Mouse (Mus musculus) ES-Bruce4 (cell line): ENCODE measurements around the gene Wdr35. TPM values are rescaled to one million over a fixed set of nuclear protein-coding genes. Genes with fewer than 3 reads are reported as not detected.

Source experiments
- H3K27ac ChIP-seq: 2 replicates; pipeline ENCODE4 v1.5.1; 2012; ENCODE audit warnings: low read length, inconsistent platforms; ENCODE audit not compliant: insufficient read depth
- H3K27me3 ChIP-seq: 2 replicates; pipeline ENCODE4 v1.6.1; 2012; ENCODE audit warnings: mild to moderate bottlenecking, low read length, inconsistent platforms; ENCODE audit not compliant: control insufficient read depth, poor library complexity, insufficient read depth, severe bottlenecking
- H3K36me3 ChIP-seq: 2 replicates; pipeline ENCODE4 v1.6.1; 2012; ENCODE audit warnings: inconsistent platforms, mild to moderate bottlenecking, low read length, moderate library complexity; ENCODE audit not compliant: control insufficient read depth, poor library complexity, insufficient read depth, severe bottlenecking
- H3K4me1 ChIP-seq: one replicate; pipeline ENCODE4 v1.8.1; 2011; ENCODE audit warnings: low read length; ENCODE audit not compliant: control insufficient read depth, insufficient read depth
- H3K4me3 ChIP-seq: 2 replicates; pipeline ENCODE4 v1.5.1; 2011; ENCODE audit warnings: low read depth, mild to moderate bottlenecking, low read length
- H3K9ac ChIP-seq: 2 replicates; pipeline ENCODE4 v1.6.1; 2012; ENCODE audit warnings: low read depth, mild to moderate bottlenecking, inconsistent platforms; ENCODE audit not compliant: poor library complexity, severe bottlenecking
- H3K9me3 ChIP-seq: replicated peaks from 2 replicates; pipeline ENCODE4 v1.6.1; 2012; ENCODE audit warnings: mild to moderate bottlenecking, low read length, inconsistent platforms; ENCODE audit not compliant: control insufficient read depth, poor library complexity, insufficient read depth, severe bottlenecking
- CTCF ChIP-seq: IDR thresholded peaks from one replicate; pipeline ENCODE4 v1.8.1; 2011; ENCODE audit warnings: low read depth, low read length
- EP300 ChIP-seq: IDR thresholded peaks from 2 replicates; pipeline ENCODE4 v1.6.1; 2011; ENCODE audit warnings: low read depth, low read length; ENCODE audit not compliant: insufficient read depth
- POLR2A ChIP-seq: IDR thresholded peaks from one replicate; pipeline ENCODE4 v1.8.1; 2011; ENCODE audit warnings: low read length; ENCODE audit not compliant: insufficient read depth
- polyA plus RNA-seq: library from polyadenylated mRNA; stranded (reverse); fragments of >200 nt; gene quantifications from 2 replicates; pipeline ENCODE4 v1.2.4, GENCODE M21; 2011; ENCODE audit warnings: low read depth; ENCODE audit not compliant: missing spikeins, insufficient read depth, insufficient read length

Gene Wdr35
- polyA plus RNA-seq, 1 experiment: 72.4 TPM

DNA sequence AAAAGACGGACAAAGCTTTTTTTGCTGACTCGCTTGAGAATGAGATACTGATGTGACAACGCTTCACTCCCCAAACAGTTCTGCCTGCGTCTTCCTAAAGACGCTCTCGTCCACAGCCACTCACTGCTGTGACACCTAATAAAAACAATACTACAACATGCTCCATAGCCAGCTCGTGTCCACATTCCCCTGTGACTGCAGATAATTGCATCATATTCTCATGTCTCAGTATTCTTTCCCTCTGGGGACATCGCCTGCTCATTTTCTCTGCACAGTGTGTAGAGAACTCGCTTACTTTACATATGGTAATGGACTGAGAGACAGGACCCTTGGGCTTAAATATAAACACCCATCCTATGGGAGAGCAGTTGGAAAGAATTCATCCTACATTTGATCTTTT, 62.7 kb downstream of the Wdr35 start:
- no peak overlapping the region for H3K4me3 ChIP-seq
- TF ChIP-seq EP300 (no peak), POLR2A (no peak), CTCF (no peak)
- H3K9ac ChIP-seq: no peak overlapping the region
- H3K27me3 ChIP-seq: no peaks in the 10 kb centered on the region
- no peaks in the 10 kb centered on the region for H3K36me3 ChIP-seq
- peaks cover 5% of the 10 kb centered on the region for H3K4me1 ChIP-seq
- H3K27ac ChIP-seq: no peak overlapping the region
- no peaks in the 10 kb centered on the region for H3K9me3 ChIP-seq

DNA sequence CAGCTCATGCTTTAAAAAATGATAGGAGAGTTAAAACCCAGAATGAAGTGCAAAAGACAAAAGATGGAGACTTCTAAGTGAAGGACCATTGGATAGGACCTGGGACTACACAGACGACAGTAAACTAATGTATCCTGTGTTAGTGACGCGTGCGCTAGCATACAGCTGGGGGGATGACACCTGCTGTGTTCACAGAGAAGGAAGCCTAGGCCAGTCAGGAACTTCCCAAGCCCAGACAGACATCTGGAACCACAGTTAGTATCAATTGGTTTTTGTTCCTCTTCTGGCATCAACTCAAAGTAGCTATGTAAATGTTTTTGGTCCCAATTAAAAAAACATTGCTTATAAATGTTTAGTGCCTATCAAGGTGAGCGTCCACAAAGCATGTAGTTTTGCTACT, 66.5 kb downstream of the Wdr35 start:
- no peak overlapping the region for H3K9ac ChIP-seq
- H3K4me3 ChIP-seq: no peak overlapping the region
- TF ChIP-seq POLR2A (no peak), EP300 (no peak), CTCF (no peak)
- no peaks in the 10 kb centered on the region for H3K27me3 ChIP-seq
- no peak overlapping the region for H3K27ac ChIP-seq
- H3K36me3 ChIP-seq: no peaks in the 10 kb centered on the region
- peaks cover 7% of the 10 kb centered on the region for H3K4me1 ChIP-seq
- H3K9me3 ChIP-seq: no peaks in the 10 kb centered on the region

DNA sequence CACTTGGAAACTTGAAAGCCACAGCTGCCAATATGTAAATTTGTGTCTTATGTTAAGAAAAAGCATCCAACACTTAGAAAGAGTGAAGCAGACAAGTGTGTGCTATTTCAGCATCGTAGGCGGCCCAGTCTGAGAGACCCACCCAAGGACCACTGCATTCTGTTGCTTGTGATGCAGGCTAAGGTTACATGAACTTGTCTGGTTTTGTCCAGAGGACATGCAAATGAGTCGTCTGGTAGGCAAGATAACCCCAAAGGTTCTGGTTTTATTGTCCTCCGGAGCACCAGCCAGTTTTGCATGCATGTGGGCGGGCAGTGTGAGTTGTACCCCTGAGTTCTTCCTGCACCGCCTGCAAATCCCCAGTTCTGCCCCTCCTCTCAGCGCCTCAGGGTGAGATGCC, 67.0 kb downstream of the Wdr35 start:
- H3K36me3 ChIP-seq: no peaks in the 10 kb centered on the region
- peaks cover 7% of the 10 kb centered on the region for H3K4me1 ChIP-seq
- no peak overlapping the region for H3K9ac ChIP-seq
- TF ChIP-seq EP300 (no peak), CTCF (no peak), POLR2A (no peak)
- no peaks in the 10 kb centered on the region for H3K9me3 ChIP-seq
- no peaks in the 10 kb centered on the region for H3K27me3 ChIP-seq
- no peak overlapping the region for H3K4me3 ChIP-seq
- H3K27ac ChIP-seq: no peak overlapping the region

DNA sequence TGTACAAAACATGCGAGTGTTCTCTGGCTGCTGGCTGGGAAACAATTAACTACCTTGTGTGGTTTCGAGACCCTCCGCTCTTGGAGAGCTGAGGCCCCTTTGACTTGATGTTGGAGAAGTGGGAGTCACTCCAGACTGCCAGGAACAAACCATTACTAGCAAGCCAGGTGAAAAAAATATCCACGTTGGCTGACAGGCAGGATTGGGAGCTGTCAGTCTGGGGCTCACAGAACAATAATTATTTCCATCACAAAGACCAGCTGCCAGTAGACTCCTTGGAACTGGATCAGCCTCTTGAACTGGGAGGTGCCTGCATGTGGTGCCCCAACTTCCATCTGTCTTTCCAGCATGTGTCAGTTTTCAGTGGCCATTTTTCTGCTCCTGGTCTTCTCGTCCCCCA, 68.6 kb downstream of the Wdr35 start:
- H3K4me1 ChIP-seq: peaks cover 7% of the 10 kb centered on the region
- no peaks in the 10 kb centered on the region for H3K27me3 ChIP-seq
- no peaks in the 10 kb centered on the region for H3K9me3 ChIP-seq
- no peak overlapping the region for H3K4me3 ChIP-seq
- no peaks in the 10 kb centered on the region for H3K36me3 ChIP-seq
- no peak overlapping the region for H3K9ac ChIP-seq
- H3K27ac ChIP-seq: no peak overlapping the region
- TF ChIP-seq EP300 (no peak), POLR2A (no peak), CTCF (no peak)

DNA sequence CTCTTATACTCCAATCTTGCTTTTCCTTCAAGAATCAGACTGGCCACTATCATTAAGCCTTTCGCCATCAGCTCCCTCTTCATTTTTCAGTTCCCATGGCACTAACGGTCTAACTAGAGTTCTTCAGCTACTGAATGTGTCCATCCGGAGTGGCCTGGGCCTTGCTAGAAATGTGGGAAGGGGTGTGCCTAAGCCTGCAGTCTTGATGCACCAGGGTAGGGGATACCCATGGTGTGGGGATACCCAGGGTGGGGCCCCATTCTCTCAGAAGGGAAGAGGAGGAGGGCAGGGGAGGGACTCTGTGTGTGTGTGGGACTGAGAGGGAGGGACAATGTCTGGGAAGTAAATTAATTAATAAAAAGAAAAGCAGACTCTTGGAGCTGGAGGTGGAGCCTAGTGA, 69.1 kb downstream of the Wdr35 start:
- no peak overlapping the region for H3K27ac ChIP-seq
- H3K4me3 ChIP-seq: no peak overlapping the region
- no peaks in the 10 kb centered on the region for H3K27me3 ChIP-seq
- H3K9ac ChIP-seq: no peak overlapping the region
- H3K9me3 ChIP-seq: no peaks in the 10 kb centered on the region
- H3K36me3 ChIP-seq: no peaks in the 10 kb centered on the region
- peaks cover 7% of the 10 kb centered on the region for H3K4me1 ChIP-seq
- no peak for TF ChIP-seq CTCF
- TF ChIP-seq POLR2A: no peak
- TF ChIP-seq EP300: no peak

DNA sequence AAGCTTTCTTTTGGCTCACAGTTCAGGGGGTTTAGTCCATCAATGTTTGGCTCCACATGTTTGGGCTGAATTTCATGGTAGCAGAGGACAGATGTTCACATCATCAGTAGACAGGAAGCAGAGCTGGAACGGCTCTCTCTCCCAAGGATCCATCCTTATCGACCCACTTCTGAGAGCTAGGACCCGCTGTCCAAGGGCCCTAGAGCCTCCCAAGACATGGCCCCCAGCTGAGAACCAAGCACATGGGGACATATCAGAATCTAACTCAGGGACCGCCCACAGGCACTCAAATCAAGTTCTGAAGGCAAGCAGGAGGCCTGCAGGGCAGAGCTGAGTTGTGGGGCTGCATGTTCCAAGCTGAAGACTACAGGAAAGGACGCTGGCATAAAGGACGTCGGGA, 71.0 kb downstream of the Wdr35 start:
- H3K27me3 ChIP-seq: no peaks in the 10 kb centered on the region
- H3K9ac ChIP-seq: no peak overlapping the region
- no peaks in the 10 kb centered on the region for H3K9me3 ChIP-seq
- H3K27ac ChIP-seq: no peak overlapping the region
- TF ChIP-seq POLR2A (no peak), EP300 (no peak), CTCF (no peak)
- no peaks in the 10 kb centered on the region for H3K36me3 ChIP-seq
- no peak overlapping the region for H3K4me3 ChIP-seq
- peaks cover 7% of the 10 kb centered on the region for H3K4me1 ChIP-seq
